Mouse (Mus musculus) forebrain, embryonic 12.5 days (tissue): ENCODE measurements around the gene Lmo2. TPM values are rescaled to one million over a fixed set of nuclear protein-coding genes. Genes with fewer than 3 reads are reported as not detected.

Source experiments
- ATAC-seq: fragments of 200-750 bp; cut with Nextera tagmentation; 2 replicates; pipeline ENCODE4 v1.8.0; 2017; ENCODE audit warnings: moderate TSS enrichment; ENCODE audit not compliant: low FRiP score
- H3K27ac ChIP-seq: fragments of 300-500 bp; sonication (generic); 2 replicates; pipeline ENCODE4 v1.5.1; 2016; ENCODE audit warnings: mild to moderate bottlenecking
- H3K27me3 ChIP-seq: fragments of 300-500 bp; sonication (generic); 2 replicates; pipeline ENCODE4 v1.6.1; 2016; ENCODE audit warnings: mild to moderate bottlenecking
- H3K36me3 ChIP-seq: fragments of 300-500 bp; sonication (generic); replicated peaks from 2 replicates; pipeline ENCODE4 v1.6.1; 2016; ENCODE audit warnings: mild to moderate bottlenecking
- H3K4me1 ChIP-seq: fragments of 300-500 bp; sonication (generic); 2 replicates; pipeline ENCODE4 v1.6.1; 2016
- H3K4me2 ChIP-seq: fragments of 300-500 bp; sonication (generic); 2 replicates; pipeline ENCODE4 v1.6.1; 2016; ENCODE audit warnings: mild to moderate bottlenecking, moderate library complexity
- H3K4me3 ChIP-seq: fragments of 300-500 bp; sonication (generic); replicated peaks from 2 replicates; pipeline ENCODE4 v1.5.1; 2016; ENCODE audit warnings: mild to moderate bottlenecking
- H3K9ac ChIP-seq: fragments of 300-500 bp; sonication (generic); 2 replicates; pipeline ENCODE4 v1.6.1; 2016; ENCODE audit warnings: mild to moderate bottlenecking
- H3K9me3 ChIP-seq: fragments of 300-500 bp; sonication (generic); 2 replicates; pipeline ENCODE4 v1.6.1; 2016
- WGBS: fragments of 180-500 bp; shearing (Covaris S2); methylation state at CpG from one replicate; pipeline ENCODE4 v1.1.7; 2016; 5-methylcytosine and 5-hydroxymethylcytosine counted together
- polyA plus RNA-seq: library from polyadenylated mRNA; unstranded; fragments of >200 nt; fragmentation: Nextera tagmentation; extraction: Ambion mirVana; gene quantifications from 2 replicates; pipeline ENCODE4 v1.2.1, GENCODE M21; 2016

Gene Lmo2
- polyA plus RNA-seq: 29.1 and 39.5 TPM in 2 replicates

GRCm38 (mm10) chr2:103957649-103958546 is at the start of gene Lmo2:
Gene Lmo2, plus strand, starts transcription at chr2:103957986.
- ATAC-seq: no peak
- Histone ChIP-seq H3K4me1 (no peaks in the 10 kb centered on the region), H3K27ac (no peak within 1 kb of the TSS), H3K4me3 (no peak within 1 kb of the TSS), H3K9ac (no peak within 1 kb of the TSS), H3K36me3 (no peaks in the 10 kb centered on the region), H3K27me3 (no peaks in the 10 kb centered on the region), H3K4me2 (no peak within 1 kb of the TSS), H3K9me3 (no peaks in the 10 kb centered on the region)
- 75% methylated on average over 10 of the region's 10 CpGs for WGBS

- 89% methylated on average over 5 of the region's 5 CpGs for WGBS
- no peaks in the 10 kb centered on the region for H3K9me3 ChIP-seq
- H3K27ac ChIP-seq: no peak overlapping the region
- H3K4me3 ChIP-seq: no peak overlapping the region
- no peak for ATAC-seq
- no peaks in the 10 kb centered on the region for H3K36me3 ChIP-seq
- H3K9ac ChIP-seq: no peak overlapping the region
- no peak overlapping the region for H3K4me2 ChIP-seq
- no peaks in the 10 kb centered on the region for H3K27me3 ChIP-seq
- peaks cover 9% of the 10 kb centered on the region for H3K4me1 ChIP-seq
These were observed 47.2 kb upstream of the Lmo2 start for GRCm38 (mm10) chr2:103910601-103911000.

GRCm38 (mm10) chr2:103912481-103913251 is 45.1 kb upstream of the Lmo2 start:
- WGBS: 93% methylated on average over 16 of the region's 16 CpGs

GRCm38 (mm10) chr2:103913252-103913650 is 44.5 kb upstream of the Lmo2 start:
- no peak for ATAC-seq

More at GRCm38 (mm10) chr2:103912481-103913251, 45.1 kb upstream of the Lmo2 start:
- no peaks in the 10 kb centered on the region for H3K9me3 ChIP-seq
- H3K4me1 ChIP-seq: no peaks in the 10 kb centered on the region
- H3K27ac ChIP-seq: no peak overlapping the region
- H3K27me3 ChIP-seq: no peaks in the 10 kb centered on the region
- no peak overlapping the region for H3K4me3 ChIP-seq
- ATAC-seq: no peak
- H3K4me2 ChIP-seq: no peak overlapping the region
- no peaks in the 10 kb centered on the region for H3K36me3 ChIP-seq
- no peak overlapping the region for H3K9ac ChIP-seq

GRCm38 (mm10) chr2:103916069-103916468 is 41.7 kb upstream of the Lmo2 start:
- H3K4me3 ChIP-seq: no peak overlapping the region
- WGBS: 89% methylated on average over 5 of the region's 5 CpGs
- ATAC-seq: no peak

More at GRCm38 (mm10) chr2:103913252-103913650, 44.5 kb upstream of the Lmo2 start:
- no peak overlapping the region for H3K4me3 ChIP-seq
- 88% methylated on average over 6 of the region's 6 CpGs for WGBS
- no peak overlapping the region for H3K9ac ChIP-seq
- no peaks in the 10 kb centered on the region for H3K36me3 ChIP-seq
- no peaks in the 10 kb centered on the region for H3K4me1 ChIP-seq
- H3K27me3 ChIP-seq: no peaks in the 10 kb centered on the region
- H3K9me3 ChIP-seq: no peaks in the 10 kb centered on the region
- H3K27ac ChIP-seq: no peak overlapping the region
- no peak overlapping the region for H3K4me2 ChIP-seq

GRCm38 (mm10) chr2:103917375-103917774 is 40.4 kb upstream of the Lmo2 start:
- no peak overlapping the region for H3K27ac ChIP-seq
- no peak for ATAC-seq
- H3K27me3 ChIP-seq: no peaks in the 10 kb centered on the region
- H3K4me1 ChIP-seq: no peaks in the 10 kb centered on the region
- no peaks in the 10 kb centered on the region for H3K9me3 ChIP-seq
- H3K4me3 ChIP-seq: no peak overlapping the region
- no peak overlapping the region for H3K9ac ChIP-seq
- no peaks in the 10 kb centered on the region for H3K36me3 ChIP-seq
- 77% methylated on average over 5 of the region's 5 CpGs for WGBS
- no peak overlapping the region for H3K4me2 ChIP-seq

More at GRCm38 (mm10) chr2:103916069-103916468, 41.7 kb upstream of the Lmo2 start:
- Histone ChIP-seq H3K4me1 (no peaks in the 10 kb centered on the region), H3K36me3 (no peaks in the 10 kb centered on the region), H3K4me2 (no peak overlapping the region), H3K27me3 (no peaks in the 10 kb centered on the region), H3K9ac (no peak overlapping the region), H3K9me3 (no peaks in the 10 kb centered on the region), H3K27ac (no peak overlapping the region)

GRCm38 (mm10) chr2:103918375-103918774 is 39.4 kb upstream of the Lmo2 start:
- ATAC-seq: no peak
- Histone ChIP-seq H3K9me3 (no peaks in the 10 kb centered on the region), H3K4me2 (no peak overlapping the region), H3K36me3 (no peaks in the 10 kb centered on the region), H3K9ac (no peak overlapping the region), H3K4me3 (no peak overlapping the region), H3K27ac (no peak overlapping the region), H3K4me1 (no peaks in the 10 kb centered on the region), H3K27me3 (no peaks in the 10 kb centered on the region)
- 79% methylated on average over 2 of the region's 2 CpGs for WGBS

- no peaks in the 10 kb centered on the region for H3K36me3 ChIP-seq
These were observed 38.3 kb upstream of the Lmo2 start for GRCm38 (mm10) chr2:103919488-103919887.

GRCm38 (mm10) chr2:103926586-103927113 is 31.1 kb upstream of the Lmo2 start:
- H3K27ac ChIP-seq: no peak overlapping the region
- no peak for ATAC-seq
- H3K4me3 ChIP-seq: no peak overlapping the region
- no peaks in the 10 kb centered on the region for H3K27me3 ChIP-seq
- no peak overlapping the region for H3K4me2 ChIP-seq
- H3K9ac ChIP-seq: no peak overlapping the region
- WGBS: 94% methylated on average over 4 of the region's 4 CpGs
- peaks cover 15% of the 10 kb centered on the region for H3K4me1 ChIP-seq
- H3K9me3 ChIP-seq: no peaks in the 10 kb centered on the region
- H3K36me3 ChIP-seq: no peaks in the 10 kb centered on the region

More at GRCm38 (mm10) chr2:103919488-103919887, 38.3 kb upstream of the Lmo2 start:
- Histone ChIP-seq H3K4me1 (no peaks in the 10 kb centered on the region), H3K4me2 (no peak overlapping the region), H3K9me3 (no peaks in the 10 kb centered on the region), H3K27ac (no peak overlapping the region), H3K4me3 (no peak overlapping the region), H3K27me3 (no peaks in the 10 kb centered on the region), H3K9ac (no peak overlapping the region)
- ATAC-seq: no peak
- WGBS: 93% methylated on average over 6 of the region's 6 CpGs

- Histone ChIP-seq H3K9ac (no peak overlapping the region), H3K27me3 (no peaks in the 10 kb centered on the region), H3K36me3 (no peaks in the 10 kb centered on the region), H3K4me2 (no peak overlapping the region), H3K9me3 (no peaks in the 10 kb centered on the region), H3K4me1 (peaks cover 15% of the 10 kb centered on the region), H3K4me3 (no peak overlapping the region), H3K27ac (no peak overlapping the region)
- peak; percentile 79; the same call in 1 of the 2 replicates for ATAC-seq
- 14% methylated on average over 1 of the region's 1 CpGs for WGBS
These were observed 30.1 kb upstream of the Lmo2 start for GRCm38 (mm10) chr2:103927610-103928145.

- H3K4me1 ChIP-seq: peaks cover 15% of the 10 kb centered on the region
- H3K36me3 ChIP-seq: no peaks in the 10 kb centered on the region
These were observed 27.3 kb upstream of the Lmo2 start for GRCm38 (mm10) chr2:103930306-103931019.

More at GRCm38 (mm10) chr2:103930306-103931019, 27.3 kb upstream of the Lmo2 start:
- 66% methylated on average over 13 of the region's 13 CpGs for WGBS
- H3K9ac ChIP-seq: no peak overlapping the region
- no peak overlapping the region for H3K4me3 ChIP-seq
- no peaks in the 10 kb centered on the region for H3K9me3 ChIP-seq
- no peak overlapping the region for H3K4me2 ChIP-seq
- no peak for ATAC-seq
- H3K27ac ChIP-seq: no peak overlapping the region; the same call in 1 of the 2 replicates
- H3K27me3 ChIP-seq: peaks cover 2% of the 10 kb centered on the region; the same call in 1 of the 2 replicates
